Mouse (Mus musculus) left cerebral cortex, adult 2 months (tissue): Measurements from ENCODE around the gene Slc50a1. TPM values are rescaled to one million over a fixed set of nuclear protein-coding genes. Genes with fewer than 3 reads are reported as not detected.

Experiments used
- DNase-seq, 2 experiments: peaks; one replicate each; pipeline ENCODE4 v3.0.0; 2021 to 2022; ENCODE audit warnings: low spot score in 2 of 2, mixed read lengths in 1 of 2; ENCODE audit errors: extremely low spot score in 1 of 2
- H3K27ac ChIP-seq: fragments of 200-600 bp; 2 replicates; pipeline ENCODE4 v1.8.1; 2022
- H3K4me3 ChIP-seq: fragments of 200-600 bp; 2 replicates; pipeline ENCODE4 v1.8.1; 2022
- CTCF ChIP-seq: fragments of 200-600 bp; IDR thresholded peaks from 2 replicates; pipeline ENCODE4 v1.8.1; 2022; ENCODE audit warnings: antibody characterized with exemption, mild to moderate bottlenecking, moderate library complexity
- intact Hi-C: fragments of 180-260 bp; cut with DNase I; formaldehyde crosslinking; loops from one replicate; pipeline ENCODE4 v1.15.1; 2025
- total RNA-seq, 2 experiments: library from RNA; stranded (reverse); gene quantifications; 2 replicates each; pipeline ENCODE4 v1.2.3; 2021

Slc50a1 gene
- total RNA-seq, 2 experiments from 2014 or later: 36.0 to 38.6 TPM

DNA sequence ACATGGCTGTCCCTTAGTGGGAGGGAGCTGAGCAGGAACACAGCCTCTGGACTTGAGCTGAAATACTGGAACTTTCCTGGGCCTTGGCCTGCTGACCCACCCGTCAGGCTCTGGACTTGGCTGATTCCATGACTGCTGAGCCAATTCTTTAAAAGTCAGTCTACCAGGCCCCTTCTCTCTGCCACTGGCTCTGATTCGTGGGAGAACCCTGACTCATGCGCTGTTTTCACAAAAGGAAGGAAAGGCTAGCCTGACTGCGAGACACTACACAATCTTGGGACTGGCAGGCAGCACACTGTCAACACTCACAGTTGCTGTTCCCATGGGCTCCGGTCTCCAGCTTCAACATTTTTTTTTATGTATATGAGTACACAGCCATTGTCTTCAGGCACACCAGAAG, 14.2 kb downstream of the Slc50a1 start:
- intact Hi-C loops: no loop called here

DNA sequence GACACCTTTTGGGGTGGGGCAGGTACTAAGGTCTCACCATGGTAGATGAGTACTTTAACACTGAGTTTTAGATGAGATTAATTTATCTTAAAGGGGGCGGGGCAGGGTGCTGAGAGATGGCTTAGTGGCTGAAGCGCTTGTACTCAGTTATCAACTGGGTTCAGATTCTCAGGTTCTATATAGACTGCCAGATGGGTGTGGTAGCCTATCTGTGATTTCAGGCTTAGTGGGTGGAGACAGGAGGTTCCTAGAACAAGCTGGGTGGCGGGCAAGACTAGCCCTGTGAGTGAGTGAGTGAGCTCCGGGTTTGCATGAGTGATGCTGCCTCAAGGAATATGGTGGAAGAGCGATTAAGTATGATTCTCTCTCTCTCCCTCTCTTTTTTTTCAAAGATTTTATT, 15.4 kb downstream of the Slc50a1 start:
- no peak overlapping the region for H3K4me3 ChIP-seq
- DNase-seq: no peak
- no peak overlapping the region for H3K27ac ChIP-seq
- intact Hi-C loops: no loop called here
- TF ChIP-seq CTCF: no peak

More for the DNA sequence above, 14.2 kb downstream of the Slc50a1 start:
- Histone ChIP-seq H3K27ac (no peak overlapping the region), H3K4me3 (no peak overlapping the region)
- TF ChIP-seq CTCF: no peak
- DNase-seq: no peak

DNA sequence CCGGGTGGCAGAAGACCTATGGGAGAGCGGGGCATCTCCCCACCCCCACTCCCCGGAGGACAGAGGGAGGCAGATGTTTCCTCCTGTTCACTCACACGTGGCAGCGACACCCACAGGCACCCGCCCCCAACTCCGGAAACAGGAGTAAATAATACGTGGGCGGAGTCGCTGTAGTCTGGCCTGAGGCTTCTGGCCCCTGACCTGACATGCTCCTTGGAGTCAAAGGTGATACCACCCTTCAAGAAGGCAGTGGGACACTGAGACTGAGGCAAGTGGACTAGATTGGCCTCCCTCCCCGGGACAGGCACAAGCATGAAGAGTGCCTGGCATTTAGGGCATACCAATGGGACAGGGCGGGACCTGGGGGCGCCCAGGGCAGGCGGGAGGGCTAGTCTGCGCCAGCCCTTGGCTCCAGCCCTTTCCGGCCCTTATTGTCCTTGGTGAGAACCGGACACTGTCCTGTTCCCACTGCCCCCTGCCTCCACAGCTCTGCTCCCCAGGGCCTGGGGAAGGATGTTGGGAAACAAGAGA, 18.9 kb downstream of the Slc50a1 start:
- no peak overlapping the region for H3K4me3 ChIP-seq
- TF ChIP-seq CTCF: no peak
- DNase-seq: no peak
- intact Hi-C loops: loop anchor here (2.0 kb wide), 1 partner anchor 57 kb away; no protein-coding TSS in a partner anchor
- peak overlapping the region; percentile 40 for H3K27ac ChIP-seq

DNA sequence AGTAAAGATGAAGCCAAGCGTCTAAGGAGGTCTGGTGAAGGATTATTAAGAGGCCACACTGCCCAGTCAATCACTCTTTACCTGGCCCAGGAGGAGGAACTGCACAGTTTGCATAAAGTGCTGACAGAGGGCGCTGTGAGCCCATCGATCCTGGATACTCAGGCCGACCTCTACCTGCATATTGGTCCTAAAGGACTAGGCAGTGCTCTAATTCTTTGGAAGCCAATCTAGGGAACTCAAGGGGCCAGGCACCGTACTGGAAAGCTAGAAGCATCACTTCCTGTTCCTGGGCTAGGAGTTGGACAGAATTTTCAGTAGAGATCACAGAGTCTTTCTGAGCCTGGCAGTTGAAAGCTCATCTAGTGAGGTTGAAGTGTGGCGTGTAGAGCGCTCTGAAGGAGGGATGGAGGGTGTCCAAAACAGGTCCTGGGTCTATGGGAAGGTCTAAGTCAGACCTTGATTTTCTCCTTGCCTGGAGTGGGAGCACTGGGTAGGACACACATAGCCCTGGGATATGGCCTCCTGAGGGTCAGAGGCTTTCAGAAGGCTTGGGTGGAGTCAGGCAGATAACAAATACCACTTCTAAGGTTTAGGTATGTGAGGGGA, 19.8 kb downstream of the Slc50a1 start:
- intact Hi-C loops: loop anchor here (1.0 to 2.0 kb wide), 2 partner anchors 32 to 58 kb away; no protein-coding TSS in a partner anchor
- DNase-seq: peak in 1 of 2 experiments; percentile 47
- peak overlapping the region; percentile 1; the same call in 1 of the 2 replicates for H3K27ac ChIP-seq
- TF ChIP-seq CTCF: peak; percentile 74
- no peak overlapping the region for H3K4me3 ChIP-seq

DNA sequence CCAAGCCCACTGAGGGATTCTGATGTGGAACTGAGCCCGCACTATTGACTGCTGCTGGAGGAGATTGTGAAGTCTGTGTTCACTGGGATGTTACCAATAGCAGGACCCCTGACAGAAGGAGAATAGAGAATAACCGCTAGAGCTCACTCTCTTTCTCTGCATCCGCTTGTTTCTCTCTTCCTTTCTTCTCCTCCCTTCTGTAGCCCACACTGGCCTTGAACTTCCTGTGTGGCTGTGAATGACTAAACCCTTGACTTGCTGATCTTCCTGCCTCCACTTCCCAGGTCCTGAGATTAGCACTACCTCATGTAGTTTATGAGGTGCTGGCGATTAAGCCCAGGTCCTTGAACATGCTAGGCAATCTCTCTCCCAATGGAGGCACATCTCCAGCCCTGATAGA, 22.9 kb downstream of the Slc50a1 start:
- DNase-seq: no peak
- TF ChIP-seq CTCF: no peak
- Histone ChIP-seq H3K27ac (no peak overlapping the region), H3K4me3 (no peak overlapping the region)
- intact Hi-C loops: no loop called here

DNA sequence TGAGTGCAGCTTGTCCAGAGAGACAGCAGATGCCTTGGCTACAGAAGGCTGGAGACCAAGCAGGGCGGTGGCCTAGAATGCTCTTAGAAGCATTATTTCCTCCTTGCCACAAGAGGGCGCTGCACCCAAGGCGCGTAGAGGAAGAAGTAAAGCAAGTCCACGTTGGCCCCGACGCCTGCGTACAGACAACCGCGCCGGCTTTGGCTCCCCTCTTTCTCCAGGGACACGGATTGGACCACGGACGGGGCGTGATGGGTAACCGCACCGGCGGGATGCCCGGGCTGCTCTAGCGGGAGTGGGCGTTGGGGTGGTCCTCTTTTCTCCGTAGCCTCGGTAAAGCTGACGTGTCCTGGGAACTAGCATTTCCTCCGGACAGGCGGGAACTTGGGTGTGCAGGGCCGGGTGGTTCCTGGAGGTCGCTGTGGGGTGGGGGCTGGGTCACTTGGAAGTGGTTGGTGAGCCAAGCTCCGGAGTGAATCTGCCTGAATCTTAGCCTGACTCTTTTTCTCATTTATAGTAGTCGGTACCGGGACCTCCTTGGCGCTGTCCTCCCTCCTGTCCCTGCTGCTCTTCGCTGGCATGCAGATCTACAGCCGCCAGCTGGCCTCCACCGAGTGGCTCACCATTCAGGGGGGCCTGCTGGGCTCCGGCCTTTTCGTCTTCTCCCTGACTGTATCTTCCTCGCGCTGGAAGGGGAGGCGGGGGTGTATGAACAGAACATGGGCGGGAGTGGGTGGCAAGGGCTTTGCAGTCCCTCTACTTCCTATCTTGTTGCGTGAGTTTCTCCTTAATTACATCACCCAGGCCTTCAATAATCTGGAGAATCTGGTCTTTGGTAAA, 23.9 kb downstream of the Slc50a1 start, which contains the start of gene Trim46:
Gene Trim46, minus strand, starts transcription at position 49 of the 840 bp plus-strand sequence.
- intact Hi-C loops: loop anchor here (1.0 kb wide), 1 partner anchor 36 kb away; no protein-coding TSS in a partner anchor
- peak; percentile 87 to 88 for DNase-seq
- Histone ChIP-seq H3K4me3 (peak within 1 kb of the TSS; percentile 58), H3K27ac (peak within 1 kb of the TSS; percentile 96)
- peak; percentile 98 for TF ChIP-seq CTCF

DNA sequence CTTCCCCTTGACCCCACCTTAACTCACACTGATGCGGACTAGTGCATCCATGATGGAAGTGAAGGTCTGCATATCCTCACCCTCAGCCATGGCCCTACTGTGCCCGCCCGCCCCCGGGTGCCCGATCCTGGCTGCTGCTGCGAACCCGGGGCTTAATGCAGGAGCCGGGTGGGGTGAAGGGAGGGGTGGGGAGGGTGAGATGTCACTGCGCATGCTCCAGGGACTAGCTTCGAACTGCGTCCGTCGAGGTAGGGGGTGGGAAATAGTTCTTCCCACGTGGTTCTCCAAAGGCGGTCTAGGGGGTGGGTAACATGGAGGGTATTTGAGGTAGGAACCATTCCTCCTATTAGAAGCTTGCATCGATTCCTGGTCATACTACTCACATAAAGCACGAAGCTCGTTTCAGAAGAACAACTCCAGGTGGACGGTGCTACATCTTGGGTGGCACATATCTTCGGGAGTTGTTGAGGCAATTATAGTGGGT, 24.6 kb downstream of the Slc50a1 start, which contains the start of gene Krtcap2:
Gene Krtcap2, plus strand, starts transcription at position 279 of the 484 bp plus-strand sequence.
- DNase-seq: peak; percentile 66 to 76
- intact Hi-C loops: loop anchor here (1.0 kb wide), 2 partner anchors 37 to 49 kb away; no protein-coding TSS in a partner anchor
- Histone ChIP-seq H3K4me3 (peak within 1 kb of the TSS; percentile 58), H3K27ac (peak within 1 kb of the TSS; percentile 96)
- no peak for TF ChIP-seq CTCF

DNA sequence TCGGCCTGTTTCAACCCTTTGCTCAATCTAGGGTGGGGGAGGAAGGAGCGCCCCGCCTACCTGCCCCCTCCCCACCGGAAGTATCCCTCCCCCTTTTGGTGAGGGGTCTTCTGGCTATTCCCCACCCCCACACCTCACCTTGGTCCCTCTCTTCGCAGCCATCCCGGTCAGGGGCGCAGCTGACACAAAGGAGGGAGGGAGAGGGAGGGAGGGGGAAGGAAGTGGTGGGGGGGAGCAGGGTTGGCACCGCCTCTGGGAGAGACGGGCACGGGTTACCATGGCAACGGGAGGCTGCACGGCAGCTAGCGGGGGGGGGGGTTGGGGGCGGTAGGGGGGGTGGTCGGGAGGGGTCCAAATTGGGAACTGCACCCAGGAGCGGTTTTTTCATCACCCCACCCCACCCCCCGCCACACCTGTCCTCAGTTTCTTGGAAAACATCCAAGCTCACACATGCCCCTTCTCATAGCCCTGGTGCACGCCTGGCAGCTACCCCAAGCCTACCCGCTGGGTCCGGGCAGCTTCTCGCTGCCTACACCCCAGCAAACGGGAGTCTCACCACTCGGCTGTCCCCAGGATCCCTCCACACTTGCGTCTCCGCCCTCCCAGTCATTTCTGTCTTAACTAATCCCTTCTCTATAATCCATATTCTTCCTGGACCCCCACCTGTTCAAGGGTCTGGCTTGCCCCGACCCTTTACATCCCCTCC, 25.2 kb downstream of the Slc50a1 start:
- peak in 1 of 2 experiments; percentile 77 for DNase-seq
- peak overlapping the region; percentile 96 for H3K27ac ChIP-seq
- intact Hi-C loops: loop anchor here (1.0 kb wide), 1 partner anchor 49 kb away; no protein-coding TSS in a partner anchor
- TF ChIP-seq CTCF: no peak
- peak overlapping the region; percentile 58 for H3K4me3 ChIP-seq

DNA sequence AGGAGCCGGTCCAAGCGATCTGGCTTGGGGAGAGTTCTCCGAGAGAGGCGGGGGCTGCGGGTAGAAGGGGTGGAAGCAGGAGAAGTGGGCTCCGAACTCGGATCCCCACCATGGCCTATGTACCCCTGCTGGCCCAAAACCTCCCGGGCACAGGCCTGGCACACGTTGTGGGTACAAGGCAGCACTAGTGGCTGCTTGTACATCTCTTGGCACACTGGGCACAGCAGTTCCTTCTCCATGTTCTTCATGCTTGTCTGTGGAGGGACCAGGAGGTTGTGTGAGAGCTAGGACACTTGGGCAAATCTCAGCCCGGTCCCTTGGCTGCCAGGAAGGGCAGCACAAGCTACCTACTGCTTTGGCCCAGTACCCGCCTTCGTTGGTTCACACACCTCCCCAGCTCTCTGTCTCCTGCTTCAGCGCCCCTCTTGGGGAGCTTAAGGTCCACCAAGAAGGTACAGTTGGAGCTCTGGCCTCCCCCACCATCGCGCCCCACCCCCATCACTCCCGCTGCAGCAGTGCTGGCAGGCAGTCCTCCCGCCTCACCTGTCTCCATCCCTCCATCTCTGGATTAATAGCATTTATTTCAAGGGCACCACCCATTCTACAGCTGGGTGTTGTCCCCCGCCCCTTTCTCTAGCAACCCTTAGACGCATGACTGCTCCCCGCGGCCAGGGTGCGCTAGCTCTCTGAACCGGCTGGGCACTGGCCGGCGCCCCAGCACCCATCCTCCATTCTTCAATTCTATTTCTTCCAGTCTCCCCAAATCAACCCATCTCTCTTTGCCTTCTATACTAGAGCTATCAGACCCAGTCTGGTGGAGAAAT, 26.0 kb downstream of the Slc50a1 start:
- H3K4me3 ChIP-seq: peak overlapping the region; percentile 58
- no peak for DNase-seq
- peak; percentile 36 for TF ChIP-seq CTCF
- intact Hi-C loops: no loop called here
- H3K27ac ChIP-seq: peak overlapping the region; percentile 96

DNA sequence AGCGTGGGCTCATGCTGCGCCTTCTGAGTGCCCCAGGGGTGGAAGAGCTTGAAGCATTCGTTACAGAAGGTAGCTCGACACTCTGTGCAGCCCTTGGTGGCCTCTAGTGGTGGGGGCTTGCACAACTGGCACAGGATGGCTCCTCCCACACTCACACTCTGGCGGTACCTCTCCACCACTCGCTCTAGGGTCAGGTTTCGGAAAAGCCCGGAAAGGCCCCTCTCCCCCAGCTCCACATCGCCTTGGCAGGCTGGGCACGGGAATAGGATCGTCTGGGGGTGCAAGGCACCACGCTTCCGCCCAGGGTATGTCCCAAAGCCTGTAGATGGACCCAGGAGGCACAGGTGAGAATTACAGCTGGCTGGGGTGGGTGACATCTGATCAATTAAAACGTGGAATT, 26.8 kb downstream of the Slc50a1 start:
- peak overlapping the region; percentile 96 for H3K27ac ChIP-seq
- TF ChIP-seq CTCF: peak; percentile 39
- peak in 1 of 2 experiments; percentile 58 for DNase-seq
- intact Hi-C loops: loop anchor here (2.0 kb wide), 1 partner anchor 15 kb away; the partner anchor contains the start of gene Muc1
- peak overlapping the region; percentile 58 for H3K4me3 ChIP-seq
